Mouse (Mus musculus): ENCODE results near the gene Rsf1.

DNA sequence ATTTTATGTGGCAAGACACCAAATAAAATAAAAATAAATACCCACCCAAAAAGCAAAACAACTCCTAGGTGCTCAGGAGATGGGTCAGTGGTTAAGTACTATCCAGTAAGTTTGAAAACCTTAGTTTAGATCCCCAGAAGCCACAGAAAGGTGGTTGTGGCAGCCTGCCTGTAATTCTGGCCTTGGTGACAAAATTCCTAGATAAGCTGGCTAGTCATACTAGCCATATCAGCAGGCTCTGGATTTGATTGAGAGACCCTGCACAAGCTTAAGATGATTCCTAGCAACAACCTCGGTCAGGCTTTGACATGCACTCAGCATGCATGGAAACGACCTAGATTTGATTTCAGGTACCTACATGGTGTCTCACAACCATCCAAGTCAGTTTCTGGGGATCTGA lies 49.7 kb downstream of the Rsf1 start:
- TF ChIP-seq EP300 (IDR thresholded peaks at IDR 0.05; ENCODE audit: insufficient read depth, low read depth, low read length) = no peak
- TF ChIP-seq CTCF (IDR thresholded peaks at IDR 0.05) = no peak

Data from heart, adult 2 months (tissue).